Mouse (Mus musculus) left cerebral cortex, postnatal 10 days (tissue): ENCODE results near the gene Nmnat2. TPM values are rescaled to one million over a fixed set of nuclear protein-coding genes. Genes with fewer than 3 reads are reported as not detected.

Source experiments
- DNase-seq, 2 experiments: peaks; one replicate each; pipeline ENCODE4 v3.0.0; 2021 to 2022; ENCODE audit warnings: low spot score in 2 of 2, mixed read lengths in 1 of 2; ENCODE audit errors: extremely low spot score in 1 of 2
- intact Hi-C: fragments of 180-260 bp; cut with DNase I; formaldehyde crosslinking; loops from one replicate; pipeline ENCODE4 v1.15.1; 2025
- total RNA-seq, 2 experiments: library from RNA; stranded (reverse); gene quantifications; 2 replicates each; pipeline ENCODE4 v1.2.3; 2021

The Nmnat2 gene
- total RNA-seq, 2 experiments from 2014 or later, result 136 to 140 TPM

GRCm38 (mm10) chr1:153128780-153129179 is 174.0 kb downstream of the Nmnat2 start:
- intact Hi-C loops, result no loop called here
- DNase-seq, result no peak

- intact Hi-C loops, result no loop called here
- no peak for DNase-seq
These were observed 175.4 kb downstream of the Nmnat2 start for GRCm38 (mm10) chr1:153129992-153130713.

GRCm38 (mm10) chr1:153133865-153134781 is 179.3 kb downstream of the Nmnat2 start:
- intact Hi-C loops, result no loop called here
- no peak for DNase-seq

GRCm38 (mm10) chr1:153136647-153137046 is 181.9 kb downstream of the Nmnat2 start:
- intact Hi-C loops, result no loop called here
- DNase-seq, result no peak

- intact Hi-C loops, result no loop called here
- DNase-seq, result no peak
These were observed 183.7 kb downstream of the Nmnat2 start for GRCm38 (mm10) chr1:153138486-153138885.

- no peak for DNase-seq
- intact Hi-C loops, result no loop called here
These were observed 184.8 kb downstream of the Nmnat2 start for GRCm38 (mm10) chr1:153139635-153140034.

GRCm38 (mm10) chr1:153140265-153140664 is 185.5 kb downstream of the Nmnat2 start:
- no peak for DNase-seq
- intact Hi-C loops, result no loop called here

- no peak for DNase-seq
- intact Hi-C loops, result no loop called here
These were observed 186.0 kb downstream of the Nmnat2 start for GRCm38 (mm10) chr1:153140747-153141228.

- DNase-seq, result no peak
- intact Hi-C loops, result no loop called here
These were observed 189.2 kb downstream of the Nmnat2 start for GRCm38 (mm10) chr1:153144021-153144420.

- intact Hi-C loops, result no loop called here
- no peak for DNase-seq
These were observed 191.0 kb downstream of the Nmnat2 start for GRCm38 (mm10) chr1:153145791-153146190.

GRCm38 (mm10) chr1:153152594-153152993 is 197.8 kb downstream of the Nmnat2 start:
- no peak for DNase-seq
- intact Hi-C loops, result no loop called here

GRCm38 (mm10) chr1:153153619-153154137 is 198.9 kb downstream of the Nmnat2 start:
- intact Hi-C loops, result no loop called here
- peak in 1 of 2 experiments; percentile 59 for DNase-seq

GRCm38 (mm10) chr1:153155364-153155763 is 200.6 kb downstream of the Nmnat2 start:
- no peak for DNase-seq
- intact Hi-C loops, result no loop called here

- intact Hi-C loops, result no loop called here
These were observed 202.3 kb downstream of the Nmnat2 start for GRCm38 (mm10) chr1:153157021-153157623.

GRCm38 (mm10) chr1:153159137-153159536 is 204.3 kb downstream of the Nmnat2 start:
- intact Hi-C loops, result no loop called here
- no peak for DNase-seq

More at GRCm38 (mm10) chr1:153157021-153157623, 202.3 kb downstream of the Nmnat2 start:
- DNase-seq, result no peak

- intact Hi-C loops, result no loop called here
These were observed 209.0 kb downstream of the Nmnat2 start for GRCm38 (mm10) chr1:153163831-153164230.

GRCm38 (mm10) chr1:153168293-153168692 is 213.5 kb downstream of the Nmnat2 start:
- intact Hi-C loops, result no loop called here
- no peak for DNase-seq

More at GRCm38 (mm10) chr1:153163831-153164230, 209.0 kb downstream of the Nmnat2 start:
- no peak for DNase-seq
